Mouse (Mus musculus): ENCODE measurements at regions not wholly inside any gene's neighbourhood (a gene's known extent, or its start where the extent isn't known, plus 50 kb on each side); places are given as distances from the start of the nearest gene placed in this dataset.

- DNase-seq (ENCODE audit: low read depth, low spot score) = no peak
Observed at GRCm38 (mm10) chr17:16101548-16101947, 270.7 kb upstream of the Rgmb start.

DNA sequence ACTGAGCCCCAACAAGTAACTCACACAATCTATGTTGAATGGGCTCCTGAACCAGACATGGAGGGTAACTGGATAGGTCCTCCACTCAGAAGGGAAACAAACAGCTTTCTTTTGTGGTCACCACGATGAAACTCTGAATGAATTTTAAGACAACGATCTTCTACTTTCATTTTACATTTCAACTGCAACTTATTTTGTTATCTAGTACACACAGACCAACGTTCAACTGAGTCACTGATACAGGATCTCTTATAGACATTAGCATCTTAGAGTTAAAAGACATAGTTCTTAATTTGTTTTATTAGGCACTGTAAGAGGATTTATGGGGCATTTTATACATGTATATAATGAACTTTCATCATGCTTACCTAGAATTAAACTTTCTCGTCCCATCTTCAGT lies 262.1 kb upstream of the Rgmb start:
- DNase-seq (ENCODE audit: low read depth, low spot score) = no peak

DNA sequence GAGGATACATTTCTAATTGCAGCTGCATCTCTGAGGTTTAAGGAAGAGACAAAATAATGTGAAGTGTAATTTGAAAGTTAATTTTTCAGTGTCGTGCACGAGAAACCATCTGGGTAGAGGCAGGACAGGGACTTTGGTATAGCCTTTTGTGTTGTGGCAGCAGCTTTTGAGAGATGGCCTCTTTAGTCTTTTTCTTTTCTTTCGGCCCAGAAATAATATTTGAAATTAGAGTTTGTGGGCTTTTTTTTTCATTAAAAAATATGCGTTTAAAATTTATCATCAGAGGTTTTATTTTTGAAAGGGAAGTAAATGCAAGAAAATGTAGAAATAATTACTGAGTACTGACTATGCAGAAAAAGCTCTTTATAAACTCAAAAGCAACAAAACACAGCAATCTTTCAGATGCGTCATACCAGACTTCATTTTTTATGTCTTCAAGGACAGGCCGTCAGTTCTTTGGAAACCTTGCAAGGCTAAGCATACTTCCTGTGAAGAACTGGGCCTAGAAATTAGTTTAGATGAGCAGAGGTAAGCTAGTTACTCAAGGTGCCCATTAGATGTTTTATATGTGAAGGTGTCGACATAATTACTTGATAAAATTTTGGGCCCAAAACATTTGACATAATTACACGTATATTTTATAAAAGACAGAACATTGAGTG lies 258.9 kb upstream of the Rgmb start:
- DNase-seq (ENCODE audit: low read depth, low spot score) = no peak

DNA sequence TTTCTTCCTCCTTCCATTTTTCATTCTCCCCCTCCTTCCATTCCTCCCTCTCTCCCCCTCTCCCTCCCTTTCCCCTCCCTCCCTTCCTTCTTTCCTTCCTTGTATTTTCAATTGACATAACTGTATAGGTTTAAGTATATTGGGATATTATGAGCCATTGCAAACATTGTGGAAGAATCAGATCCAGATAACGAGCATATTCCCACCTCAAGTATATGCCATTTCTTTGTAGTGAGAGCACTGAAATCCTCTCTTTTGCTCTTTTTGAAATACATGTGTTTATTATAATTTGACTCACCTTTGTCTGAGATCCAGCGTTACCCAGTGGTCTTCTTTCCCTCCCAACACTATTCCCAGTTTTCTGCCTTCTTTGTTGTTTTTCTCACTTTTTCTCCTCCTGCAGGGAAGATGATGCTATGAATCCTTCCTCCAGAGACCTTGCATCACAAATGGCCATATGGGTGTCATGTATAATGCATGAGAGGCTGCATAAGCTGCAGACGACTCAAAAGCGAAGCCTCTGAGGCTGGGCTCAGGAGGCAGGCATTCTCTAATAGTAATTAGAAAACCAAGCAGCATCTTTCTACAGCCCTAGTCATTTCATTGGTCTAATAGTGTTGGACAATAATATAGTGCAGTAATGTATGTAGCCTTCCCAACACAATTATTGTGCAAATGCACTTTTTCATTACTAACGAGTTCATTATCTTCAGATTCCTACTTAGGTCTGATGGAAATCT lies 258.2 kb upstream of the Rgmb start:
- DNase-seq (ENCODE audit: low read depth, low spot score) = peak; percentile 9

- DNase-seq (ENCODE audit: low read depth, low spot score) = no peak
Observed at GRCm38 (mm10) chr17:16087046-16087445, 256.2 kb upstream of the Rgmb start.

GRCm38 (mm10) chr17:16082842-16083241 lies 252.0 kb upstream of the Rgmb start:
- no peak for DNase-seq (ENCODE audit: low read depth, low spot score)

- no peak for DNase-seq (ENCODE audit: low read depth, low spot score)
Observed at GRCm38 (mm10) chr17:16078549-16078948, 247.7 kb upstream of the Rgmb start.

- no peak for DNase-seq (ENCODE audit: low read depth, low spot score)
Observed at GRCm38 (mm10) chr17:16069334-16069733, 238.5 kb upstream of the Rgmb start.

GRCm38 (mm10) chr17:16067858-16068257 lies 237.0 kb upstream of the Rgmb start:
- no peak for DNase-seq (ENCODE audit: low read depth, low spot score)

DNA sequence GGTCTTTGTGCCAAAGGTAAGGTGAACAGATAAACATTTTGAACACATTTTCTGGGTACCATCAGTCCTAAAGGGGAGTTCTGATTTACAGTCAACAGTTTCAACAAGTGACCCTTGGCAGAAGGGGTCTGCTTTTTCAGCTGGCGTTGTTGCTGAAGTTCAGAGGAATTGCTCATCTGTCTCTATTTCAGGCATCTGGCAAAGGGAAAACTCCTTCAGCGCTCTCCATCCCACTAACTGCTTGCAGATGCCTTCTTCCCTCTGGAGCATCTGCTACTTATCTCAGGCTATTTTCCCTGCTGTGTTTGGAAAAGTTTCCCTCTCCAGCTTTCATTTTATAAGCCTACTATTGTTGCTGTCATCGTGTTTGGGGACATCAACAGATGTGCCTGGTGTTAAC lies 223.6 kb upstream of the Rgmb start:
- peak; percentile 43 for DNase-seq (ENCODE audit: low read depth, low spot score)

- DNase-seq (ENCODE audit: low read depth, low spot score) = no peak
Observed at GRCm38 (mm10) chr17:16051713-16052112, 220.9 kb upstream of the Rgmb start.

- no peak for DNase-seq (ENCODE audit: low read depth, low spot score)
Observed at GRCm38 (mm10) chr17:16041542-16042251, 210.9 kb upstream of the Rgmb start.

- DNase-seq (ENCODE audit: low read depth, low spot score) = no peak
Observed at GRCm38 (mm10) chr17:16027989-16028388, 197.2 kb upstream of the Rgmb start.

DNA sequence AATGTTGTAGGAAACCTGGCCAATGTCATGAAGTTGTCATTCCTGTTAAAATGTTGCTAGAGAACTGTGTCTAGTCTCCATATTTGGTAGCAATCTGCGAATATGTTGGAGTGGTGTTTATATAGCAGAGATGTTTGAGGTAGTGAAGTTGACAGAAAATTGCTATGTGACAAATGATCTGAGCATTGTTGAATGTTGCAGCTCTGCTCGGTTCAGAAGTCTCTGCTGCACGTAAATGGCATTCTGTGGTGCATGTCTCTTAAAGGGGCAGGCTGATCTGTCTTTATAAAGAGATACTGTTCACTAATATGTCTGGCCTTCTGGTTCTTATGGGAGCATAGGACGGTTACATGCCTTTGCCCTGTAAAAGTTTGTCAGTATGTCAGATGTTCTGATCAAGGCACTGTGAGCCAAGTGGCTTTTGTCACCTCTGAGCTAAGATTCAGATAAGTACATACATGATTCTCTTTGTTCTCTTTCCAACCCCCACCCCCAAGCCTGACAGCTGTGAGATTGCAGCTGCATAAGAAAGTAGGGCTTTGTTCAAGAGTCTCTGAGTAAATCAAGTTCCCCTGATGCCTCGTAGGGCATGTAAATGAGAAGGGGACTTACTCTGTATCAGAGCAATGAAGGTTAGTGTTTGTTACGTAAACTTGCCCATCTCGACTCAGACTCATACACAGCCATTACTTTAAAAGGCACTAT lies 174.2 kb upstream of the Rgmb start:
- DNase-seq (ENCODE audit: low read depth, low spot score) = peak; percentile 29

- DNase-seq (ENCODE audit: low read depth, low spot score) = no peak
Observed at GRCm38 (mm10) chr17:16004002-16004401, 173.2 kb upstream of the Rgmb start.

- no peak for DNase-seq (ENCODE audit: low read depth, low spot score)
Observed at GRCm38 (mm10) chr17:15998771-15999170, 167.9 kb upstream of the Rgmb start.

DNA sequence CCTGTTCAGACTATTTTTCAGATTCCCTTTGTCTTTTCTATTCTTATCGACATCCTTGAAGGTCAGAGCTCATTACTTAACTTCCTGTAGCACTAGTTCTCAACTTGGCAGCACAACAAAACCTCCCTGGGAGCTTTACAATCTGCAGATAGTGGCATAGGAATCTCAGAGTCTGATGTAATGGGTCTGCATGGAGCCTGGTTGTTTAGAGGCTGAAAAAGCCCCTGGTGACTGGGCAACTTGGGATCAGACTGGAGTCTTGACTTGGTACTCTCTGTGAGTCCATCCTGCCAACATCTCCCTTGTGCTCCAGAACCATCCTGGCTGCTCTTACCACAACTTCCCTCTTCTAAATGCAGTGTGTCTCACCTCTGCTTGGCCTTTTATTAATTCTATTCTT lies 166.4 kb upstream of the Rgmb start:
- no peak for DNase-seq (ENCODE audit: low read depth, low spot score)

DNA sequence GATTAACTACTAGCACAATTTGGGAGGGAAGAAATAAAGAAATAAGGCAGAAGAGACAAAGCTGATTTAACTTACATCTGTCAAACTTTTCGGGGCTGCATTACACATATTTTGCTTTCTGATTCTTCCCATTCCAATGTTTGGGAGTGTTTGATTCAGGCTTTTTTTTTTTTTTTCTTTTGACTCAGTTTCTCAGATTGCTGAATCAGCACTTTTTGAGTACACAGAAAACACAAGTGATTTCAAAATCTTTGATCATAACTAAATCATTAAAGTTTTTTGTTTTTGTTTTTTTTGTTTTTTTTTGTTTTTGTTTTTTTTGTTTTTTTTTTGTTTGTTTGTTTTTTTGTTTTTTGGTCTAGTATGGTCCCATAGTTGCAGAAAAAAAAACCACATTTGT lies 164.7 kb upstream of the Rgmb start:
- DNase-seq (ENCODE audit: low read depth, low spot score) = no peak

DNA sequence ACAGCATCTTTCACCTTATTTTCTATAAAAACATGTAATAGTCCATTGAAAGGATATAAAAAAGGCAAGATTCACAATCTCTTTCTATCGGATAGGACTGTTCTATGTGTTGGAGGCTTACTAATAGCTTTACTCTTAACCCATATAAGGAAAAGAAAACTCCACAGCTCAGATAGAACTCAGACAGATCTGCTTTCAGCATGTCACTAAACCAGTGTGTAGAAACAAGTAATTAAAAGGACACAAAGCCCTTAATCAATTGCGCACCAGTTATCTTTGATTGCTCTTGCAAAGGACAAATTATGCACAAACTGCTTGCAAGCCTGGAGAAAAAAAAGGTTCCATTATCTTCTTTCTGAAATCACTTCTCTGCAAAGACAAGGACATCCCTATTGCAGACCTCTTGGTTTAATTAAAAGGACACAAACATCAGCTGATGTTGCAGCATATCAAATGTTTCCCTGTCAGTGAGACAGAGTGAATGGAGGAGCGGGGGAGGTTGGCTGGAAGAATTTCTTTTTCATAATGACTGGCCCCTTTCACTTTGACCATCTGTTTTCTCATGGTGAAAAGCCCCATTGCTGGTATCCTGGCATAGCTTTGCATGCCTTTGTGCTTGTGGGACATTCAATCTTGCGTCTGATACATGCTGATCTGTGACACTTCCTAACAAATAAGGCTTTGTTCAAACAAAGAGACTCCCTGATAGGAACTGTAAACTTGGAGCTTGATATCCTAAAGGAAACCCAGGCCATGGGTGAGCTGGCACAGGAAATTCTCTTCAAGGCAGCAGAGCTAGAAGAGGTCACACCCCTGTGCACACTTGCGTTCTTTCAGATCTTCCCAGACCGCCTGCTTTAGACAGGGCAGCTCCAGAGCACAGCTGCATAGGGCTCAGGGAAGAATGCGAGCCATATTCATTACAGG lies 162.8 kb upstream of the Rgmb start:
- peak; percentile 34 for DNase-seq (ENCODE audit: low read depth, low spot score)

- no peak for DNase-seq (ENCODE audit: low read depth, low spot score)
Observed at GRCm38 (mm10) chr17:15991916-15992315, 161.1 kb upstream of the Rgmb start.

GRCm38 (mm10) chr17:15990303-15990702 lies 159.5 kb upstream of the Rgmb start:
- DNase-seq (ENCODE audit: low read depth, low spot score) = no peak

All from embryo, embryonic 11.5 days (tissue).